Mouse (Mus musculus): ENCODE data around the gene Dhx57. TPM values are rescaled to one million over a fixed set of nuclear protein-coding genes. Genes with fewer than 3 reads are reported as not detected.

The Dhx57 gene
- polyA plus RNA-seq (2014; fragmentation: Nextera tagmentation; extraction: Ambion mirVana) = 21.3 and 24.5 TPM in 2 replicates

DNA sequence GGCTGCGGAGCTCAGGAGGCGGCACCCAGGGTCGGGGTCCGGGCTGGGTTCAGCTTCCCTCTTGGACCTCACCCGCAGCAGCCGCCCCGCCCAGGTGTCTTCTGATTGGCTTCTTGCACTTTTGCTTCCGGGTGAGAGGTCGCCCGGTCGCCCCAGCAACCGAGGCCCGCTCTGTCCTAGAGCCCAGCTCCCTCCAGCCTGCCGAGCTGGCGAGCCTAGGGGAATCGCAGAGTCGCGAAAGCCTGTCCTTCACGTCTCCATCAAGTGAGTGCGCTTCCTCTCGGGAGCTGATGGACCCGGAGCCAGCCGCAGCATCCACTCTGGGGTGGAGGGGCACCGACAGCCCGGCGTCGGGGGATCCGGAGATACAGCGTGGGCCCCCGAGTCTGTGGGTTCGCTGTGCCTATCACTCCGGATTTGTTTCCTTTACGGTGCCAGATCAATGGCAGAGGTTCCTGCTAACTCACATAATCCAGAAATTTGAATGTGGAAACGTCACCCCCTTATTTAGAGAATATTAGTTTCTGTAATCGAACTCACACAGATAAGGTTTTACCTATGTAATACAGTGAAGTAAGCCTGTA, at the start of gene Dhx57, which contains the start of gene Morn2:
Dhx57 (minus strand) TSS at position 403 of the 584 bp plus-strand sequence.
Morn2 (plus strand) TSS at position 130 of the 584 bp plus-strand sequence.
- Histone ChIP-seq H3K4me3 (ENCODE audit: low read depth, low read length) (peak within 1 kb of the TSS; percentile 89), H3K36me3 (ENCODE audit: control insufficient read depth, insufficient read depth, low read length) (no peaks in the 10 kb centered on the region), H3K27ac (ENCODE audit: low read depth, low read length) (peak within 1 kb of the TSS; percentile 81), H3K4me2 (peak within 1 kb of the TSS; percentile 80), H3K9me3 (ENCODE audit: control insufficient read depth, low read length) (no peaks in the 10 kb centered on the region), H3K9ac (ENCODE audit: low read length) (peak within 1 kb of the TSS; percentile 85), H3K4me1 (ENCODE audit: control insufficient read depth, insufficient read depth, low read length) (peaks cover 11% of the 10 kb centered on the region), H3K27me3 (ENCODE audit: control insufficient read depth, insufficient read depth, low read length) (no peaks in the 10 kb centered on the region)
- under 1% methylated on average over 35 of the region's 35 CpGs for WGBS
- ATAC-seq (ENCODE audit: low FRiP score) (peak; percentile 100), DNase-seq (ENCODE audit: low spot score, missing footprints) (peak; percentile 99)

DNA sequence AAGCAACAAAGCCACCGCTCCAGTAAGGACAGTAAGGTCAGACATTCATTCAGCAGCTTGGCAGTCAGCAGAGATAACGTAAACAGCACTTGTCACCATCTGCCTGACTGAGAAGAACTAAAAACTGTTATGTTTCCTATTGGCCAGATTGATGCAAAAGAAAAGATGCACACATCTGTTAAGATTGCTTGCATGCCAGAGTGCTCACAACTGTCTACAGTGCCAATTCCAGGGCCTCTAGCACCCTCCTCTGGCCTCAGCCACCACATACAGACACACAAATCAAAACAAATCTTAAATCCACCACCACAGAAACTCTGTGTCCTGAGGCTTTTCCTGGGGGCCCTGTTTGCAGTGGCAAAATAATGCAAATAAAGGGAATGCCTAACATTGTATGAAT, 42.1 kb upstream of the Dhx57 start:
- no peak overlapping the region for H3K9ac ChIP-seq (ENCODE audit: low read length)
- H3K9me3 ChIP-seq (ENCODE audit: control insufficient read depth, low read length) = no peaks in the 10 kb centered on the region
- ATAC-seq (ENCODE audit: low FRiP score) (no peak), DNase-seq (ENCODE audit: low spot score, missing footprints) (no peak)
- H3K4me2 ChIP-seq = no peak overlapping the region
- WGBS = 89% methylated on average over 2 of the region's 2 CpGs
- no peaks in the 10 kb centered on the region for H3K36me3 ChIP-seq (ENCODE audit: control insufficient read depth, insufficient read depth, low read length)
- no peak overlapping the region for H3K4me3 ChIP-seq (ENCODE audit: low read depth, low read length)
- no peaks in the 10 kb centered on the region for H3K4me1 ChIP-seq (ENCODE audit: control insufficient read depth, insufficient read depth, low read length)
- H3K27me3 ChIP-seq (ENCODE audit: control insufficient read depth, insufficient read depth, low read length) = no peaks in the 10 kb centered on the region
- H3K27ac ChIP-seq (ENCODE audit: low read depth, low read length) = no peak overlapping the region

DNA sequence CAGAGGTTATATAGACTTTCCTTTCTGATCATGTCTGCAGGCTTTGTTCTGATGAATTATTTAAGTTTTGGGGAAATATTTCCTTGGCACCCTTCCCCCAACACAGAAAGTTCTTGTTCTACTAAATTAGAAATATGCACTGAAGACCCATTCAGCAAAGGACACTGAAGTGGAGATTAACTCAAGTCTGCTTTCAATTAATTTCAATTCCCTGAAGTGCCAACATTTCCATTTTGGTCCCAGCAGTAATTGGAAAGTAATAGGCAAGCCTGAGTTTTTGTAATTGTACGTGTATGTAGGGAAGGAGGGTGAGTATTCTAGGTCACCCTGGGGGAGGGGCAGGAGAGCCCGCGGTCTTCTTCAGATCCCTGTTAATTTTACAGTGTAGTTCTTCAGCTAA, 36.2 kb upstream of the Dhx57 start:
- WGBS = 91% methylated on average over 3 of the region's 3 CpGs
- ATAC-seq (ENCODE audit: low FRiP score) = no peak

GRCm38 (mm10) chr17:80325456-80325855, 35.2 kb upstream of the Dhx57 start:
- no peak overlapping the region for H3K4me3 ChIP-seq (ENCODE audit: low read depth, low read length)
- DNase-seq (ENCODE audit: low spot score, missing footprints) (no peak), ATAC-seq (ENCODE audit: low FRiP score) (no peak)
- H3K27ac ChIP-seq (ENCODE audit: low read depth, low read length) = no peak overlapping the region
- H3K4me2 ChIP-seq = no peak overlapping the region
- no peak overlapping the region for H3K9ac ChIP-seq (ENCODE audit: low read length)
- H3K9me3 ChIP-seq (ENCODE audit: control insufficient read depth, low read length) = no peaks in the 10 kb centered on the region
- 93% methylated on average over 5 of the region's 5 CpGs for WGBS
- H3K4me1 ChIP-seq (ENCODE audit: control insufficient read depth, insufficient read depth, low read length) = no peaks in the 10 kb centered on the region
- H3K27me3 ChIP-seq (ENCODE audit: control insufficient read depth, insufficient read depth, low read length) = no peaks in the 10 kb centered on the region
- H3K36me3 ChIP-seq (ENCODE audit: control insufficient read depth, insufficient read depth, low read length) = no peaks in the 10 kb centered on the region

More for the DNA sequence above, 36.2 kb upstream of the Dhx57 start:
- Histone ChIP-seq H3K9me3 (ENCODE audit: control insufficient read depth, low read length) (no peaks in the 10 kb centered on the region), H3K9ac (ENCODE audit: low read length) (no peak overlapping the region), H3K4me1 (ENCODE audit: control insufficient read depth, insufficient read depth, low read length) (no peaks in the 10 kb centered on the region), H3K36me3 (ENCODE audit: control insufficient read depth, insufficient read depth, low read length) (no peaks in the 10 kb centered on the region), H3K4me3 (ENCODE audit: low read depth, low read length) (no peak overlapping the region), H3K27ac (ENCODE audit: low read depth, low read length) (no peak overlapping the region), H3K27me3 (ENCODE audit: control insufficient read depth, insufficient read depth, low read length) (no peaks in the 10 kb centered on the region), H3K4me2 (no peak overlapping the region)
- no peak for DNase-seq (ENCODE audit: low spot score, missing footprints)

GRCm38 (mm10) chr17:80324521-80324920, 34.2 kb upstream of the Dhx57 start:
- H3K27ac ChIP-seq (ENCODE audit: low read depth, low read length) = no peak overlapping the region
- H3K9me3 ChIP-seq (ENCODE audit: control insufficient read depth, low read length) = no peaks in the 10 kb centered on the region
- no peaks in the 10 kb centered on the region for H3K4me1 ChIP-seq (ENCODE audit: control insufficient read depth, insufficient read depth, low read length)
- H3K4me3 ChIP-seq (ENCODE audit: low read depth, low read length) = no peak overlapping the region
- WGBS = 87% methylated on average over 7 of the region's 7 CpGs
- ATAC-seq (ENCODE audit: low FRiP score) = no peak
- no peak overlapping the region for H3K9ac ChIP-seq (ENCODE audit: low read length)
- no peaks in the 10 kb centered on the region for H3K27me3 ChIP-seq (ENCODE audit: control insufficient read depth, insufficient read depth, low read length)
- no peak overlapping the region for H3K4me2 ChIP-seq
- no peaks in the 10 kb centered on the region for H3K36me3 ChIP-seq (ENCODE audit: control insufficient read depth, insufficient read depth, low read length)
- no peak for DNase-seq (ENCODE audit: low spot score, missing footprints)

GRCm38 (mm10) chr17:80323658-80324057, 33.4 kb upstream of the Dhx57 start:
- DNase-seq (ENCODE audit: low spot score, missing footprints) (no peak), ATAC-seq (ENCODE audit: low FRiP score) (no peak)
- Histone ChIP-seq H3K27ac (ENCODE audit: low read depth, low read length) (no peak overlapping the region), H3K27me3 (ENCODE audit: control insufficient read depth, insufficient read depth, low read length) (no peaks in the 10 kb centered on the region), H3K9me3 (ENCODE audit: control insufficient read depth, low read length) (no peaks in the 10 kb centered on the region), H3K36me3 (ENCODE audit: control insufficient read depth, insufficient read depth, low read length) (no peaks in the 10 kb centered on the region), H3K4me3 (ENCODE audit: low read depth, low read length) (no peak overlapping the region), H3K9ac (ENCODE audit: low read length) (no peak overlapping the region), H3K4me1 (ENCODE audit: control insufficient read depth, insufficient read depth, low read length) (no peaks in the 10 kb centered on the region), H3K4me2 (no peak overlapping the region)
- WGBS = 79% methylated on average over 8 of the region's 8 CpGs

DNA sequence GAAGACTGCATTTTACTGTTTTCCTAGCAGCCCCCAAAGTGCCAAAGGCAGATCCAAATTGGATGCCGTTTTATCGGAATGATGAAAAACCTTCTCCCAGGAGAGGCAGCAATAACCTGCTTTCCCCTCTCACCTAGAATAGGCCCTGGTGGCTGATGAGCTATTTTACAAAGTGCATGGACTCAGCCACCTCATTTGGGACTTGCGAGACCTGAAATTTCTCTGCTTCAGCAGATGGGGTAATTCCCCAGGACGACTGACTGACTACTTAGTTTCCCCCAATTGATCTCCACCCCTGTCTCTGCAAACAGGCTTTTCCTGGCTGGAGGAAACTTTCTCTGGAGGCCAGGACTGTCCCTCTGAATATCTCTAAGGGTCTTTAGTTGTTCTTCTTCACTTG, 32.7 kb upstream of the Dhx57 start:
- DNase-seq (ENCODE audit: low spot score, missing footprints) (no peak), ATAC-seq (ENCODE audit: low FRiP score) (no peak)
- no peak overlapping the region for H3K9ac ChIP-seq (ENCODE audit: low read length)
- no peaks in the 10 kb centered on the region for H3K9me3 ChIP-seq (ENCODE audit: control insufficient read depth, low read length)
- H3K36me3 ChIP-seq (ENCODE audit: control insufficient read depth, insufficient read depth, low read length) = no peaks in the 10 kb centered on the region
- H3K27me3 ChIP-seq (ENCODE audit: control insufficient read depth, insufficient read depth, low read length) = no peaks in the 10 kb centered on the region
- H3K4me3 ChIP-seq (ENCODE audit: low read depth, low read length) = no peak overlapping the region
- no peak overlapping the region for H3K27ac ChIP-seq (ENCODE audit: low read depth, low read length)
- 75% methylated on average over 4 of the region's 4 CpGs for WGBS
- no peak overlapping the region for H3K4me2 ChIP-seq
- H3K4me1 ChIP-seq (ENCODE audit: control insufficient read depth, insufficient read depth, low read length) = no peaks in the 10 kb centered on the region

GRCm38 (mm10) chr17:80322228-80322627, 32.0 kb upstream of the Dhx57 start:
- Histone ChIP-seq H3K36me3 (ENCODE audit: control insufficient read depth, insufficient read depth, low read length) (no peaks in the 10 kb centered on the region), H3K9ac (ENCODE audit: low read length) (no peak overlapping the region), H3K4me2 (no peak overlapping the region), H3K4me1 (ENCODE audit: control insufficient read depth, insufficient read depth, low read length) (no peaks in the 10 kb centered on the region), H3K4me3 (ENCODE audit: low read depth, low read length) (no peak overlapping the region), H3K9me3 (ENCODE audit: control insufficient read depth, low read length) (no peaks in the 10 kb centered on the region), H3K27me3 (ENCODE audit: control insufficient read depth, insufficient read depth, low read length) (no peaks in the 10 kb centered on the region), H3K27ac (ENCODE audit: low read depth, low read length) (no peak overlapping the region)
- ATAC-seq (ENCODE audit: low FRiP score) = no peak
- 87% methylated on average over 6 of the region's 6 CpGs for WGBS
- DNase-seq (ENCODE audit: low spot score, missing footprints) = no peak

DNA sequence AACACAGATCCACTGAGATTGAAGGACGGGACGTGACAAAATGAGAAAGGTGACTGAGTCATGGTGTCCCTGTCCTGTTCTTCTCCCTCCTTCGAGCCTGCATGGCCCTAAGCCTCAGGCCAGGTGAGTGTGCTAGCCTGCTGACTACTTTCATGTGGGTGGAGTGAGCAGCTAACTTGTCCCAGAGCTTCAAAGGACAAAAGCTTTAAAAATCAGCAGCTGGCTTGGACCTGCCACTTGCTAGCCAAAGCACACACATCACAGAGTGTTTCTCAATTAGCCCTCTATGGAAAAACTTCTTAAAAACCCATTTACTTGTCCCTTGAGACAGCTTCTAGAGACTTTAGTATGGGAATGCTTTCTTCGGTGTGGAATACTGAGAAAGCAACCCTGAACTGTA, 22.1 kb upstream of the Dhx57 start:
- Histone ChIP-seq H3K9ac (ENCODE audit: low read length) (no peak overlapping the region), H3K4me2 (no peak overlapping the region), H3K4me3 (ENCODE audit: low read depth, low read length) (no peak overlapping the region), H3K27ac (ENCODE audit: low read depth, low read length) (no peak overlapping the region), H3K9me3 (ENCODE audit: control insufficient read depth, low read length) (no peaks in the 10 kb centered on the region), H3K36me3 (ENCODE audit: control insufficient read depth, insufficient read depth, low read length) (no peaks in the 10 kb centered on the region), H3K27me3 (ENCODE audit: control insufficient read depth, insufficient read depth, low read length) (no peaks in the 10 kb centered on the region), H3K4me1 (ENCODE audit: control insufficient read depth, insufficient read depth, low read length) (no peaks in the 10 kb centered on the region)
- no peak for ATAC-seq (ENCODE audit: low FRiP score)
- no peak for DNase-seq (ENCODE audit: low spot score, missing footprints)
- WGBS = 82% methylated on average over 4 of the region's 4 CpGs

Data from midbrain, embryonic 11.5 days (tissue).